Mouse (Mus musculus) thymus, adult 2 months (tissue): ENCODE measurements around the gene Ebf1. TPM values are rescaled to one million over a fixed set of nuclear protein-coding genes. Genes with fewer than 3 reads are reported as not detected.

Source experiments
- DNase-seq: peaks from one replicate; pipeline ENCODE4 v3.0.0; 2021
- H3K27ac ChIP-seq: fragments of 200-500 bp; 2 replicates; pipeline ENCODE4 v1.5.1; 2012; ENCODE audit warnings: low read length, control low read depth; ENCODE audit not compliant: control insufficient read depth, insufficient read depth
- H3K27me3 ChIP-seq: fragments of 200-500 bp; 2 replicates; pipeline ENCODE4 v1.6.1; 2012; ENCODE audit warnings: mild to moderate bottlenecking, low read length, moderate library complexity, mixed read lengths; ENCODE audit not compliant: control insufficient read depth, insufficient read depth
- H3K36me3 ChIP-seq: fragments of 200-500 bp; 2 replicates; pipeline ENCODE4 v1.6.1; 2012; ENCODE audit warnings: mild to moderate bottlenecking, low read length, moderate library complexity; ENCODE audit not compliant: control insufficient read depth, insufficient read depth
- H3K4me1 ChIP-seq: fragments of 200-500 bp; replicated peaks from 2 replicates; pipeline ENCODE4 v1.6.1; 2012; ENCODE audit warnings: low read length; ENCODE audit not compliant: control insufficient read depth, insufficient read depth
- H3K4me3 ChIP-seq: fragments of 200-500 bp; 2 replicates; pipeline ENCODE4 v1.5.1; 2012; ENCODE audit warnings: mild to moderate bottlenecking, low read length, control low read depth, moderate library complexity; ENCODE audit not compliant: control insufficient read depth, insufficient read depth
- CTCF ChIP-seq: fragments of 200-500 bp; IDR thresholded peaks from 2 replicates; pipeline ENCODE4 v1.5.1; 2012; ENCODE audit warnings: mild to moderate bottlenecking, control low read depth, low read length, moderate library complexity, borderline replicate concordance; ENCODE audit not compliant: control insufficient read depth, poor library complexity, insufficient read depth; ENCODE audit errors: extremely low read depth
- POLR2A ChIP-seq: fragments of 200-500 bp; IDR thresholded peaks from 2 replicates; pipeline ENCODE4 v1.6.1; 2012; ENCODE audit warnings: mild to moderate bottlenecking, low read length, control low read depth, moderate library complexity; ENCODE audit not compliant: control insufficient read depth, poor library complexity, insufficient read depth; ENCODE audit errors: extremely low read depth
- WGBS: fragments of 180-500 bp; shearing (Covaris S2); methylation state at CpG from one replicate; pipeline ENCODE4 v1.1.7; 2018; 5-methylcytosine and 5-hydroxymethylcytosine counted together
- polyA plus RNA-seq: library from polyadenylated mRNA; depleted of rRNA; stranded (reverse); fragments of >200 nt; gene quantifications from 2 replicates; pipeline ENCODE4 v1.2.3, GENCODE M21; 2012

The Ebf1 gene
- polyA plus RNA-seq, 1 experiment = 4.4 TPM

DNA sequence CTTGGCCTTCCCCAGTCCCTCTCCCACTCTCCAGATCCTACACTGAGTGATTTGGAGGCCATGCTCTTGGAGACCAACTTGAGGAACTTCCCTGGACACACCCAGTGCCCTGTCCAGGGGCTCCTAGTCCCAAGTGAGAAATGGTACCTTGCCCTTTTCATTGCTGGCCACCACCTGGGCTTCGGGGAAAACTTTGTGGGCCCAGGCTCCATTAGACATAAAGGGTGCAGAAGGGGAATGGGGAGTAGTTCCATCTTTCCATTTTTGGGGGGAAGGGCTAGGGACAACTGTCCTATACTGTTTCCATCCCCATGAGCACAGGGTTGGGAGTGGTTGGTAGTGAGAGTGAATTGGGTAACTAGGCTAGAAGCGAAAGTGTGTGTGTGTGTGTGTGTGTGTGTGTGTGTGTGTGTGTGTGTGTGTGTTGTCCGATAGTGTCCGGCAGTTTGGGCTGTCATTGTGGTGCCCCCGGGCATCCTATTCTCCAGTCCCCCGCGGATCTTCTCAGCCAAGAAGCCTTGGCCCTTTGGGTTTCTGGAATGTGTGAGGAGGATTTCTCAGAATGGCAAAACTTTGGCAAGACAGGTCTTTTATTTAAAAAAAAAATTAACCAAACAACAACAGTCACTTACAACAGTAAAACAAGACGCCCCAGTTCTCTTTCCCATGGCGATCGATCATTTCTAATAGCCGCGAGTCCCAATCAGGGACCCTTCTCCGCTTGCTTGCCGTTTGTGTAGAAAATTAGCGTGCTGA is 2.2 kb downstream of the Ebf1 start:
- Histone ChIP-seq H3K27me3 (peaks cover 11% of the 10 kb centered on the region), H3K36me3 (no peaks in the 10 kb centered on the region), H3K4me3 (no peak overlapping the region), H3K4me1 (peaks cover 8% of the 10 kb centered on the region), H3K27ac (peak overlapping the region; percentile 44; the same call in 1 of the 2 replicates)
- TF ChIP-seq CTCF = no peak
- TF ChIP-seq POLR2A = no peak
- no peak for DNase-seq
- WGBS = 11% methylated on average over 15 of the region's 15 CpGs

DNA sequence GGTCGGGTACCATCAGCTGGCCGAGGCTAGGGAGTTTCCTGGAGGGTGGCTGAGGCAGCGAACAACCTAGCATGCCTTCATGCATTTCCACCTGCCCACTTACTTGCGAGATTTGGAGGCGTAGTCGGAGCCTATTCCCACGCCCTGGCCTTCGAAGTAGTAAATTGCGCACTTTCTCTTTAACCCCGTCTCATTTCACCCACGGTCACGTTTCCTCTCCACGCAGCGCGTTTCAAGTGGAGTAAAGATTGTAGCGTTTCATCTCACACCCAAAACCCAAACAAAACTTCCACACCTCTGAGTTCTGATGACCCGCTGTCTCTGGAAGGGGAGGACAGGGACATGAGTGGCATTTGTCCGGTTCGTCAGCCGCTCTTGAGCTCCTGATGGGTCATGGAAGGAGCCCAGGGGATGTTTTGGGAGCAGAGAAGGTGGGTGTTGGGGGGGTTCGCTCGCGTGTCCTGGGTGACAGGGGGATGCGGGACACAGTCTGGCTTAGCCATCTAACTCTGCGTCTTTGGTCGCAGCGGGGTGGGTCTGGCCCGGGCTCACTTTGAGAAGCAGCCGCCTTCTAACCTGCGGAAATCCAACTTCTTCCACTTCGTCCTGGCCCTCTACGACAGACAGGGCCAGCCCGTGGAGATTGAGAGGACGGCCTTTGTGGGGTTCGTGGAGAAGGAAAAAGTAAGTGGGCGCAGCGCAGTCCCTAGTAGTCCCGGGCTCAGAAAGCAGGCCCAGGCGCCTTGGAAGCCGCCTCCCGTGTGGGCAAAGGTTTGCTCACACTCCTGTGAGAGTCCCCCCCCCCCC is 3.0 kb downstream of the Ebf1 start:
- peaks cover 11% of the 10 kb centered on the region for H3K27me3 ChIP-seq
- no peak overlapping the region for H3K27ac ChIP-seq
- 18% methylated on average over 41 of the region's 41 CpGs for WGBS
- TF ChIP-seq POLR2A (no peak), CTCF (no peak)
- no peak for DNase-seq
- no peaks in the 10 kb centered on the region for H3K36me3 ChIP-seq
- H3K4me1 ChIP-seq = peaks cover 8% of the 10 kb centered on the region
- H3K4me3 ChIP-seq = no peak overlapping the region

DNA sequence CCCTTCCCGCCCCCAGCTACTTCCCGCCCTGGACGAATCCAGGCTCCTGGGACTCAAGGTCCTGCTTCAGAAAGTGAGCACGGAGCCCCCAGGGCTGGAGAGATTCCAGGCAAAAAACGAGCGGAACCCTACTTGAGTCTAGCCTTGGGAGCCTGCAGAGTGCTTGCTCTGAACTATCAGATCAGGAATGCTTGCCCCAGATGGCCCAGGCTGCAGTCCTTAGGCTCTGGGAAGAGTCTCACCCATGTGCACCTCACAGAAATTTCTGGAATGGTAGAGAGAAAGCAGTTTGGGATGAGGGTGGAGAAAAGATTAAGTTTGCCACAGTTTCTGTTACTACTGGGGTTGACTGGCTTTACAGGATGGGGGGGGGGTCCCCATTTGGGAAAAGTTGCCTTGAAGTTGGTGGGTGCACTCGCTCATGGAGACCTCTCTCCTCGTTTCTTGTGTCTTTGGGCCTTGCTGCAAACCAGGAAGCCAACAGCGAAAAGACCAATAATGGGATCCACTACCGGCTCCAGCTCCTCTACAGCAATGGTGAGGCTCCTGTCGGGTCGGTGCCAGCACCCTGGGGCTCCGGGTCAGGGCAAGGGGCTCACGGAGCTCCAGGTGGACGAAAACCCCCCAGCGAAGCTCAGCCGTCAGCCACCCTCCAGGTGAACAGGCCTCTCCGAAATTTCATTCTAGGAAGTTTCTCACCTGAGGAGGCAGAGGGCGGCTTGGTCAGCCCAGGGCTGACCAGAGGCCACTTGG is 3.8 kb downstream of the Ebf1 start:
- 75% methylated on average over 19 of the region's 19 CpGs for WGBS
- Histone ChIP-seq H3K4me1 (peaks cover 8% of the 10 kb centered on the region), H3K4me3 (no peak overlapping the region), H3K36me3 (no peaks in the 10 kb centered on the region), H3K27me3 (peaks cover 11% of the 10 kb centered on the region), H3K27ac (no peak overlapping the region)
- TF ChIP-seq POLR2A = no peak
- TF ChIP-seq CTCF = no peak
- DNase-seq = no peak

DNA sequence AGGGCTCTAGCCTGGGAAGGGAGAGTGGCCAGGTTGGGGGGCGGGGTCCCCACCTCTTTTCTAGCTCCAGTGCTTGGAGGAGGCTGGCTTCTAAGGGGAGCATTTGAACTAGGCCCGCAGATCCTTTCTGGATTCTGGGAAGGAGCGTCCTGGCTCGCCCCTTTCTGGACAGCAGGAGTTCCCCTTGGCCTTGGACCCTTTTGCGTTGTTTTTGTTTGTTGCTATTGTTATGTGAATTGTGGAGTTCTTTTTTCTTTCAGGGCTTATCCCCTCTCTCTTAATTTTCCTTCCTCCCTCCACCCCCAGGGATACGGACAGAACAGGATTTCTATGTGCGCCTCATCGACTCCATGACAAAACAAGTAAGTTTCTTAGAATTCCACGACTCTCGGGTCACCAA is 4.5 kb downstream of the Ebf1 start:
- no peak for DNase-seq
- Histone ChIP-seq H3K4me3 (no peak overlapping the region), H3K27ac (no peak overlapping the region), H3K27me3 (peaks cover 11% of the 10 kb centered on the region), H3K36me3 (no peaks in the 10 kb centered on the region), H3K4me1 (peaks cover 8% of the 10 kb centered on the region)
- WGBS = 88% methylated on average over 10 of the region's 10 CpGs
- TF ChIP-seq POLR2A (no peak), CTCF (no peak)

DNA sequence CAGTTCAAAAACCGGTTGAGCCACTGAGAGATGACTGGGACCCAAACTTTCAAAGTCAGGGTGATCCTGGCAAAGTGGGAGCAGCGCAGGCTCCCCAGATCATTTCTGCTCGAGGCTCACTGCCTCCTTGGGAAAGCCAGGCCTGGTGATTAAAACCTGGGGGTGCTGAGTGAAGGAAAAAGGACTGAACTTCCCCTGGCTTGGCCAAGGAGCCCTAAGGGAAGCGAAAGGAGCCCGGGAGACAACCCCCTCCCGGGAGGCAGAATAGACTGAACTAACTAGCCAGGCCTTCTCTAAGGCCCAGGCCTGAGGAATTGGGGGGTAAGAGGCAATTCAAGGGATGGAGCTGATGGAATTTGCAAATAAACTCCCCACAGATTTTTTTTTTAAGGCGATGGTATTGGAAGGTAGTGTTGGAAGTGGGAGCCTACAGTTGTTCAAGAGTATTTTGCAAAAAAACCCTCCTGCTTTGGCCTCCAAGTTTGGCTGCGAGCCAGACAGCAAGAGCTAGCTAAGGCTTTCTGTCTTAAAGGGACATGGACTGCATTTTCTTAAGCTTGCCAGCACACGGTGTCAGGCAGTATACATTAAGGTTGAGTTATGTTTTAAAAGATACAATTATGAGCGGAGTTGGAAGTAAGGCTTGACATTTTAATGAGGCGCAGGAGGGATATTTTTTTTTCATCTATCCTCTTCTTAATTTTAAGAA is 5.1 kb downstream of the Ebf1 start:
- 74% methylated on average over 11 of the region's 11 CpGs for WGBS
- peaks cover 11% of the 10 kb centered on the region for H3K27me3 ChIP-seq

DNA sequence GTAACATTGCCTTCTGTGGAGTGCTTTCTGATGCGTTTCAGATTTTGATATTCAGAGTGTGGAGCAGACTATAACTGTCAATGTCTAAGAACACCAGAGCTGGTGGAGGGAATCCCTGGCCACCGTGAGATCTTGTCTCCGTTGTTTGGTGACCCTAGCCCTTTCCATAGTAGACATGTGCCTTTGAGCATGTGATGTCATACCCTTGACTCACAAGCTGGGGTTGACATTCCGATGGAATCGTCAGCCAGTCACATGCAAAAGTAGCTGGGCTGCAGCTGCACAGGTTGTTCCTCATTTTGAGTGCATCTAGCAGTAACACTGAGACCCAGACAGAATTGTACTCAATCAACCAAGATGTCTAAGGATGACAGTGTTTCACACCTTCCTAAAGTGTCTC is 7.4 kb downstream of the Ebf1 start:
- H3K27me3 ChIP-seq = peaks cover 7% of the 10 kb centered on the region
- DNase-seq = no peak
- no peak for TF ChIP-seq POLR2A
- no peaks in the 10 kb centered on the region for H3K36me3 ChIP-seq
- 35% methylated on average over 5 of the region's 5 CpGs for WGBS
- no peaks in the 10 kb centered on the region for H3K4me1 ChIP-seq
- H3K27ac ChIP-seq = no peak overlapping the region
- H3K4me3 ChIP-seq = no peak overlapping the region

More for the DNA sequence above, 5.1 kb downstream of the Ebf1 start:
- no peak for TF ChIP-seq POLR2A
- H3K36me3 ChIP-seq = no peaks in the 10 kb centered on the region
- no peak for DNase-seq
- H3K27ac ChIP-seq = no peak overlapping the region
- H3K4me1 ChIP-seq = peaks cover 4% of the 10 kb centered on the region
- H3K4me3 ChIP-seq = no peak overlapping the region
